Mouse (Mus musculus): Measurements from ENCODE around the gene Lrrc18.

GRCm38 (mm10) chr14:33053441-33053840 lies 62.3 kb downstream of the Lrrc18 start:
- no peak for TF ChIP-seq CTCF (IDR thresholded peaks at IDR 0.05; ENCODE audit: low read depth, low read length)
- no peak for TF ChIP-seq POLR2A (IDR thresholded peaks at IDR 0.05; ENCODE audit: insufficient read depth, low read length)
- TF ChIP-seq EP300 (IDR thresholded peaks at IDR 0.05; ENCODE audit: insufficient read depth, low read depth, low read length): no peak

All from ES-Bruce4 (cell line).